Mouse (Mus musculus): ENCODE measurements around the gene 1700056E22Rik. TPM values are rescaled to one million over a fixed set of nuclear protein-coding genes. Genes with fewer than 3 reads are reported as not detected.

1700056E22Rik gene
- total and polyA plus RNA-seq, 3 experiments: 0.35 to 1.1 TPM; not detected in 1

GRCm38 (mm10) chr1:184079304-184079703 is 45.2 kb upstream of the 1700056E22Rik start (continued):
- TF ChIP-seq UBTF (IDR thresholded peaks at IDR 0.05; ENCODE audit: borderline replicate concordance, insufficient read depth, low read depth, low read length): no peak
- no peak for TF ChIP-seq CTCF (IDR thresholded peaks at IDR 0.05 in 2 of 3, conservative IDR thresholded peaks at IDR 0.05 in 1 of 3; ENCODE audit: control insufficient read depth in 1 of 3, insufficient read depth in 1 of 3, low read depth in 2 of 3, low read length in 3 of 3, poor library complexity in 1 of 3, severe bottlenecking in 1 of 3)
- no peak for TF ChIP-seq BHLHE40 (IDR thresholded peaks at IDR 0.05; ENCODE audit: borderline replicate concordance, low read depth, low read length)
- TF ChIP-seq USF1 (IDR thresholded peaks at IDR 0.05; ENCODE audit: low read depth, low read length): no peak
- TF ChIP-seq POLR2AphosphoS2 (IDR thresholded peaks at IDR 0.05; ENCODE audit: low read length): no peak
- no peak for TF ChIP-seq KAT2A (conservative IDR thresholded peaks at IDR 0.05; ENCODE audit: low read depth, low read length)
- no peak for TF ChIP-seq GABPA (IDR thresholded peaks at IDR 0.05; ENCODE audit: low read depth, low read length)
- TF ChIP-seq POLR2A (IDR thresholded peaks at IDR 0.05; ENCODE audit: control insufficient read depth in 1 of 2, insufficient read depth in 1 of 2, low read depth in 1 of 2, low read length in 2 of 2, poor library complexity in 1 of 2): no peak
- no peak for TF ChIP-seq ZKSCAN1 (IDR thresholded peaks at IDR 0.05; ENCODE audit: low read depth, low read length)
- no peak for TF ChIP-seq SMC3 (IDR thresholded peaks at IDR 0.05; ENCODE audit: low read depth, low read length)
- no peak for TF ChIP-seq MXI1 (IDR thresholded peaks at IDR 0.05; ENCODE audit: low read depth, low read length)
- TF ChIP-seq JUND (IDR thresholded peaks at IDR 0.05; ENCODE audit: low read depth, low read length): no peak
- TF ChIP-seq ZNF384 (IDR thresholded peaks at IDR 0.05; ENCODE audit: low read depth, low read length): no peak

GRCm38 (mm10) chr1:184076756-184077155 is 42.7 kb upstream of the 1700056E22Rik start:
- no peaks in the 10 kb centered on the region for H3K27me3 ChIP-seq (ENCODE audit: control insufficient read depth in 1 of 2, insufficient read depth in 2 of 2, low read length in 2 of 2)
- H3K27ac ChIP-seq (ENCODE audit: control insufficient read depth, low read depth, low read length): no peak overlapping the region
- no peaks in the 10 kb centered on the region for H3K79me2 ChIP-seq (ENCODE audit: control insufficient read depth, insufficient read depth, low read length, poor library complexity)
- H3K4me1 ChIP-seq (ENCODE audit: control insufficient read depth in 1 of 2, insufficient read depth in 2 of 2, low read length in 2 of 2): peaks cover 7 to 8% of the 10 kb centered on the region in 2 experiments
- H3K9ac ChIP-seq (ENCODE audit: control insufficient read depth, low read depth, low read length, poor library complexity, severe bottlenecking): no peak overlapping the region
- peaks cover 0 to 14% of the 10 kb centered on the region in 2 experiments; a peak in 2 of 4 replicates for H3K36me3 ChIP-seq (ENCODE audit: control insufficient read depth in 1 of 2, insufficient read depth in 2 of 2, low read length in 2 of 2)
- no peak for DNase-seq (ENCODE audit: low read depth, low spot score)
- TF ChIP-seq MYB (IDR thresholded peaks at IDR 0.05; ENCODE audit: low read depth, low read length) (no peak), ZKSCAN1 (IDR thresholded peaks at IDR 0.05; ENCODE audit: low read depth, low read length) (no peak), GABPA (IDR thresholded peaks at IDR 0.05; ENCODE audit: low read depth, low read length) (no peak)
- H3K4me3 ChIP-seq (ENCODE audit: control insufficient read depth in 1 of 2, insufficient read depth in 1 of 2, low read depth in 2 of 2, low read length in 2 of 2): no peak overlapping the region
- no peaks in the 10 kb centered on the region for H3K9me3 ChIP-seq (replicated peaks; ENCODE audit: insufficient read depth, low read length)

DNA sequence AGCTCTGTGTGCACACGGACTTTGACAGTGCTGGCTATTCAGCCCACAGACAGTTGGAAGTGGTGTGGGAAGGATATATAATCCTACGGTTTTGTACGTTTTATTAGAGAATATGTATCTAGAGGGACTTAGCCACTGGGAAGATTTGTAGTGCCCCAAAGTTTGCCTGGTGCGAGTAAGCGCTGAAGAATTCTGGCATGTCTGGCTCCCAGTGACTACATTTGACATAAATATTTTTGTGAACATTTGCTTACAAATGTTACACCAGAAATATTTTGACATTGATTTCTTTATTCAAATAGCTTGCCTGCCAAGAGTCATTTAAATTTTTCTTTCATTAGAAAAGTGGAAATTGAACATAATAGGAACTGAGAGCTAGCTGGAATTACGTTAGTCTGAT is 42.0 kb upstream of the 1700056E22Rik start:
- Histone ChIP-seq H3K27me3 (ENCODE audit: control insufficient read depth in 1 of 2, insufficient read depth in 2 of 2, low read length in 2 of 2) (no peaks in the 10 kb centered on the region), H3K36me3 (ENCODE audit: control insufficient read depth in 1 of 2, insufficient read depth in 2 of 2, low read length in 2 of 2) (peaks cover 0 to 14% of the 10 kb centered on the region in 2 experiments; a peak in 2 of 4 replicates), H3K9ac (ENCODE audit: control insufficient read depth, low read depth, low read length, poor library complexity, severe bottlenecking) (no peak overlapping the region), H3K9me3 (replicated peaks; ENCODE audit: insufficient read depth, low read length) (no peaks in the 10 kb centered on the region), H3K4me1 (ENCODE audit: control insufficient read depth in 1 of 2, insufficient read depth in 2 of 2, low read length in 2 of 2) (peaks cover 7 to 13% of the 10 kb centered on the region in 2 experiments), H3K79me2 (ENCODE audit: control insufficient read depth, insufficient read depth, low read length, poor library complexity) (no peaks in the 10 kb centered on the region), H3K27ac (ENCODE audit: control insufficient read depth, low read depth, low read length) (no peak overlapping the region), H3K4me3 (ENCODE audit: control insufficient read depth in 1 of 2, insufficient read depth in 1 of 2, low read depth in 2 of 2, low read length in 2 of 2) (no peak overlapping the region)
- DNase-seq (ENCODE audit: low read depth, low spot score): no peak
- no peak for TF ChIP-seq NELFE (IDR thresholded peaks at IDR 0.05; ENCODE audit: low read depth, low read length)
- TF ChIP-seq MAFK (IDR thresholded peaks at IDR 0.05; ENCODE audit: borderline replicate concordance, low read depth, low read length): no peak
- no peak for TF ChIP-seq ELF1 (IDR thresholded peaks at IDR 0.05; ENCODE audit: low read depth, low read length)
- no peak for TF ChIP-seq MYB (IDR thresholded peaks at IDR 0.05; ENCODE audit: low read depth, low read length)
- no peak for TF ChIP-seq JUND (IDR thresholded peaks at IDR 0.05; ENCODE audit: low read depth, low read length)
- TF ChIP-seq SMC3 (IDR thresholded peaks at IDR 0.05; ENCODE audit: low read depth, low read length): no peak
- no peak for TF ChIP-seq CTCF (IDR thresholded peaks at IDR 0.05 in 2 of 3, conservative IDR thresholded peaks at IDR 0.05 in 1 of 3; ENCODE audit: control insufficient read depth in 1 of 3, insufficient read depth in 1 of 3, low read depth in 2 of 3, low read length in 3 of 3, poor library complexity in 1 of 3, severe bottlenecking in 1 of 3)
- TF ChIP-seq CHD2 (IDR thresholded peaks at IDR 0.05; ENCODE audit: low read length): no peak
- no peak for TF ChIP-seq TCF12 (IDR thresholded peaks at IDR 0.05; ENCODE audit: low read depth, low read length)
- no peak for TF ChIP-seq UBTF (IDR thresholded peaks at IDR 0.05; ENCODE audit: borderline replicate concordance, insufficient read depth, low read depth, low read length)
- TF ChIP-seq MAX (IDR thresholded peaks at IDR 0.05; ENCODE audit: low read length): no peak
